In genomic region chr1:181841396-181841795, GRCm38 (mm10) we compare ENCODE assay signal across 8 mouse cellular contexts. TPM values are rescaled to one million over a fixed set of nuclear protein-coding genes. Genes with fewer than 3 reads are reported as not detected.
DNase-seq lines count a peak whose midpoint lies in the region; ATAC-seq lines count a peak whose summit lies in the region.

No protein-coding gene starts in this region.

- peak overlapping the region; percentile 62 for H3K4me2 ChIP-seq in neural tube, embryonic 11.5 days (ENCODE audit: low read depth)
- peak overlapping the region; percentile 75 for H3K4me2 ChIP-seq in forebrain, embryonic 13.5 days
- peak overlapping the region; percentile 74 for H3K4me2 ChIP-seq in liver, embryonic 13.5 days

- H3K4me3 ChIP-seq in neural tube, embryonic 11.5 days (ENCODE audit: low read depth, low read length), result peak overlapping the region; percentile 89
- peak overlapping the region; percentile 71 for H3K4me3 ChIP-seq in forebrain, embryonic 13.5 days
- H3K4me3 ChIP-seq in liver, embryonic 13.5 days (replicated peaks), result peak overlapping the region; percentile 97

- ATAC-seq in neural tube, embryonic 11.5 days (ENCODE audit: insufficient read depth, low FRiP score, low TSS enrichment), result no peak
- no peak; the same call in none of the 2 replicates for ATAC-seq in forebrain, embryonic 13.5 days
- no peak; the same call in 1 of the 2 replicates for ATAC-seq in liver, embryonic 13.5 days (ENCODE audit: low read depth)

- H3K36me3 ChIP-seq in neural tube, embryonic 11.5 days (ENCODE audit: control insufficient read depth, insufficient read depth, low read length), result no peaks in the 10 kb centered on the region; the same call in 1 of the 2 replicates
- H3K36me3 ChIP-seq in forebrain, embryonic 13.5 days (ENCODE audit: poor library complexity, severe bottlenecking), result peaks cover 13% of the 10 kb centered on the region
- H3K36me3 ChIP-seq in liver, embryonic 13.5 days, result peaks cover 36% of the 10 kb centered on the region

- no peak for DNase-seq in neural tube, embryonic 11.5 days (ENCODE audit: low spot score)
- no peak for DNase-seq in neural tube, embryonic 10.5 days (ENCODE audit: extremely low spot score, low spot score)
- no peak for DNase-seq in liver, embryonic 13.5 days
- peak; percentile 70 for DNase-seq in thymus, postnatal 0 days (ENCODE audit: low spot score)
- DNase-seq in cerebellum, adult 9-11 months, result no peak
- no peak for DNase-seq in adrenal gland, adult 2 months
- DNase-seq in T-cell, adult 2 months (ENCODE audit: low spot score), result no peak

- H3K27ac ChIP-seq in neural tube, embryonic 11.5 days (ENCODE audit: low read depth, low read length), result peak overlapping the region; percentile 92
- peak overlapping the region; percentile 91 for H3K27ac ChIP-seq in forebrain, embryonic 13.5 days
- H3K27ac ChIP-seq in liver, embryonic 13.5 days, result peak overlapping the region; percentile 98

- under 1% methylated on average over 16 of the region's 16 CpGs for WGBS in neural tube, embryonic 11.5 days
- WGBS in forebrain, embryonic 13.5 days, result under 1% methylated on average over 16 of the region's 16 CpGs
- 1% methylated on average over 16 of the region's 16 CpGs for WGBS in liver, embryonic 13.5 days (ENCODE audit: insufficient replicate concordance)

- H3K27me3 ChIP-seq in neural tube, embryonic 11.5 days (ENCODE audit: control insufficient read depth, insufficient read depth, low read length), result no peaks in the 10 kb centered on the region
- H3K27me3 ChIP-seq in forebrain, embryonic 13.5 days, result no peaks in the 10 kb centered on the region
- H3K27me3 ChIP-seq in liver, embryonic 13.5 days, result no peaks in the 10 kb centered on the region

- peak overlapping the region; percentile 94 for H3K9ac ChIP-seq in neural tube, embryonic 11.5 days (ENCODE audit: low read length)
- peak overlapping the region; percentile 90 for H3K9ac ChIP-seq in forebrain, embryonic 13.5 days
- H3K9ac ChIP-seq in liver, embryonic 13.5 days, result peak overlapping the region; percentile 99

- peaks cover 17% of the 10 kb centered on the region for H3K4me1 ChIP-seq in neural tube, embryonic 11.5 days (ENCODE audit: control insufficient read depth, insufficient read depth, low read length)
- peaks cover 38% of the 10 kb centered on the region for H3K4me1 ChIP-seq in forebrain, embryonic 13.5 days
- H3K4me1 ChIP-seq in liver, embryonic 13.5 days (replicated peaks), result peaks cover 57% of the 10 kb centered on the region

- no peaks in the 10 kb centered on the region for H3K9me3 ChIP-seq in neural tube, embryonic 11.5 days (ENCODE audit: control insufficient read depth, low read length)
- no peaks in the 10 kb centered on the region for H3K9me3 ChIP-seq in forebrain, embryonic 13.5 days (replicated peaks)
- H3K9me3 ChIP-seq in liver, embryonic 13.5 days (replicated peaks), result no peaks in the 10 kb centered on the region

RNA-seq across cellular contexts. Expression of gene Lbr, which starts 1.4 kb away (rescaled TPM):
- polyA plus RNA-seq in neural tube, embryonic 11.5 days (2014; fragmentation: Nextera tagmentation; extraction: Ambion mirVana), result 155 and 159 TPM in 2 replicates
- 93.6 and 102 TPM in 2 replicates for polyA plus RNA-seq in forebrain, embryonic 13.5 days (2015; fragmentation: Nextera tagmentation; extraction: Ambion mirVana)
- 247 and 315 TPM in 2 replicates for polyA plus RNA-seq in liver, embryonic 13.5 days (2015; fragmentation: Nextera tagmentation; extraction: Ambion mirVana)
- 352 and 361 TPM in 2 replicates for polyA plus RNA-seq in thymus, postnatal 0 days (2015; fragmentation: Nextera tagmentation; extraction: Ambion mirVana)
- 10 to 100 TPM; 18.3 to 22.9 TPM for total RNA-seq in adrenal gland, adult 2 months (2021)
- polyA plus RNA-seq in adrenal gland, adult 2 months (2012; rRNA removed), result 7.4 and 13.2 TPM in 2 replicates
